Mouse (Mus musculus): ENCODE measurements around the gene Banf2.

Gene Banf2

DNA sequence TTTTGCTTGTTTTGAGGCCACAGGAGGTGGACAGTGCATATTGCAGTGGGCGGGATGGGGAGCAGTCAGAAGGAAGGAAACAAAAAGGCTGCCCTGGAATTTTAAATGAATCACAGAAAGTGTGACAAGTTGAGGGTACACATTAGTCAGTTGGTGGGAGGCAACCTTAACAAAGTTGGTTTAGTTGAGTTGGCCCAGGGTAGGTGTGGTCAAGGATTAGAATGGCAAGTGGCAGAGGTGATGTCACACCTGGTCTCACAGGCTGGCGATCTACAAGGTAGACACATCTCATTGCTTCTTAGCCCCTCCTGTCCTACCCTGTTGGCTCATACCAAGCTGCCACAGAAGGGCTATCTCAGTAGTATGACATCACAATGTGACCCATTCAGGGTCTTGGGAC, at the start of gene Banf2:
Gene Banf2, plus strand, starts transcription at position 396 of the 400 bp plus-strand sequence.
- ATAC-seq (ENCODE audit: insufficient number of reproducible peaks, low FRiP score, low TSS enrichment): no peak

DNA sequence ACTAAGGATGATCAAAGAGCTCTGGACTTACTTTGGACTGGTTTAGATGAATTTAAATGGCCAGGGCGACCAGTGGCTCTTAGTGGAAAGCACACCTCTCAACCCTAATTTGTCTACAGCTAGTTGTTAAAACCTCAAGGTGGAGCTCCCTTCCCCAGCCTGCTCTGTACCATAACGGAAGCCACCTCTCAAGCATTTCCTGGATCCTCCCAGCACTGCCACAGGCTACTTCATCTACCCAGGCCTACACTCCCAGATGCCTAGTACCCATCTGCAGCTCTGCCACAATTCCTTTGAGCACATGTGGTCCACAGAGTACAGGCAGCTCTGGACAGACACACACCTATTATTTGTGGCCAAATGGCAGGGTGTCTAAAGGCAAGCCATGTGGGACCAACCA, 49.4 kb upstream of the Banf2 start:
- no peak for ATAC-seq (ENCODE audit: insufficient number of reproducible peaks, low FRiP score, low TSS enrichment)

DNA sequence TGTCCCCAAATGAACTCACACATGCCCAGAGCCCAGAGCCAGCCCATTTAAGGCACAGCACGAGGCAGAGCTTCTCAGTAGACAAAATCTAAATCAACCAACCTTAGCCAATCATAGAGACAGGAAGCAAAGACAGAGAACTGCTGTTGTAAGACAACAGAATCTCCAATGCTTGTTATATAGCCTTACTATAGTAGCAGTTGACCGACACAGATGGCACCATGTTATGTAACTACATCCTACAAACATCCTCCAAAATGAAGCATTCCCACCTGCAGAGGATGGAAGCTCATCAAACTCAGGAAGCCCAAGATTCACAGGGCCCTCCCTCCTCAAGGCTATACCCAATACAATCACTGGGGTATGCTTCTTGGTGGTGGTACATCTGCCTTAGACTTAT, 45.4 kb upstream of the Banf2 start:
- peak; percentile 43; the same call in 1 of the 2 replicates for ATAC-seq (ENCODE audit: insufficient number of reproducible peaks, low FRiP score, low TSS enrichment)

DNA sequence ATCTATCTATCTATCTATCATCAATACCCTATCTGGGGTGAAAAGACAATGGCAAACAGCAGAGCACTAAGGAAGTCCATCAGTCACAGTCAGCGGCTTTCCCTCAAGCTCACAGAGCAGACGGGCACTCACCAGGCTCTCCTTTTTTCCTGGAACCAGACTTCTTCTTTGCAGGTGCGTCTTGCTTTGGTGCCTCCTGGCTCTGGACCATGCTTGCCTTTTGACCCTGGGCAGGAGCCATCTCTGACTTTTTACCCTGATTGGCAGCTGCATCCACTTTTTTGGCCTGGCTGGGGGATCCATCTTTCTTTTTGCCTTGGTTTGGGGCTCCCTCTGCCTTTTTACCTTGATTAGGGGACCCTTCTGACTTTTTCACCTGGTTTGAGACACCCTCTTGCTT, 44.8 kb upstream of the Banf2 start:
- no peak for ATAC-seq (ENCODE audit: insufficient number of reproducible peaks, low FRiP score, low TSS enrichment)

DNA sequence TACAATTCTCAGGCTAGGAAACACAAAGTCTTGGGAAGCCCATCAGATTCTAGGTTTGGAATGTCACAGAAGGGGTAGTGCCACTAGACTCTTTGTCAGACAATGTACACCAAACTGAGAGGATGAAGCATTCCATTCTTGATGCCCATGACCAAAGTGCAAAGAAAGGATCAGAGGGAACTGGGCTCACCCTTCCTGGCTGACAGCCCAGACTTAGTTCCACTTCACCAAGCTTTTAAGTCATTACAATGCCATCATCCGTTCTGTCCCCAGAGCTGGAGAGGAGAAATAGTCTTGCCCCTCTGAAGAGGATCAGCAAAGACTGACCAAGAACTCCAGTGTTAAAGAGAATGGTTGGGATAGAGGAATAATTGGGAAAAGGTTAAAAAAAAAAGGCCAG, 41.9 kb upstream of the Banf2 start:
- no peak for ATAC-seq (ENCODE audit: insufficient number of reproducible peaks, low FRiP score, low TSS enrichment)

DNA sequence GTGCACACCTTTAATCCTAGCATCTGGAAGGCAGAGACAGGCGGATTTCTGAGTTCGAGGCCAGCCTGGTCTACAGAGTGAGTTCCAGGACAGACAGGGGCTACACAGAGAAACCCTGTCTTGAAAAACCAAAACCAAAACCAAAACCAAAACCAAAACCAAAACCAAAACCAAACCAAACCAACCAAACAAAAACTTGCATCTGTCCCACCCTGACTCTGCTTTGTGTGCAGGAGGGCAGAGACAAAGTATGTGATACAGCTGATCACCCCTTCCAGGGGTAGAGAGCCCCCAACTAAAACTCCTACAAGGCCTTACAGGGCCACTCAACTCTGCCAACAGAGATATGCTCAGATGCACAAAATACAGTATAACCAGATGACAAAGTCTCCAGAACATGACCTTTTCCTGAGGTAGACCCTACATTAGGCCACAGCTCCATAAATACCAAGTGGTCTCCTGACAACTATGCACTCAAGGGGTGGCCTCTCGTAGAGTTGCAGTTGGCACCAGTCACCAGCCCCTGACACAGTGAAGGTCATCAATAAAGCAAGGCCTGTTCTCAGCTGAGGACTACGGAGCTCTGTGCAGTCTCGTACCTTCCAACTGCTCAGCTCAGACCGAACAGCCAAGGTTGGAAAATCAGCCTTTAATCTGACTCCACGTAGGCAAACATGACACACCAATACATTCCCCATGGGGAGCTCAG, 40.7 kb upstream of the Banf2 start:
- no peak for ATAC-seq (ENCODE audit: insufficient number of reproducible peaks, low FRiP score, low TSS enrichment)

DNA sequence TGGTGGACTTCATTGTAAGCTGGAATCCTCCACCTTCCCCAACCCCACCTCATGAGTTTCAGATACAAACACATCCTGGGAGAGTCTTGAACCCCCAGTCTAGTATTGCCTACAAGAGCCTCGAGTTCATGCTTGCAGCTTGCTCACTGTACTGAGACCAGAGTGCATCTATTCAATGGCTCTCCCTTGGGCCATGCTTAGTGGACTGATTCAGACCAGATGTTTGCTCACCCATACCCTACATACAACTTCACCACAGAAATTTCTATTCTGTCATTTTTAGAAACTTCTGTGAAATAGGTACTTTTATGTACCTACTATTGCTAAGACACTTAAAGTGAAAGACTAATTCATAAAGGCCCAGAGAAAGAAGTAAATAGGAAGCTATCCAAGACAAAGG, 39.9 kb upstream of the Banf2 start:
- ATAC-seq (ENCODE audit: insufficient number of reproducible peaks, low FRiP score, low TSS enrichment): no peak

GRCm38 (mm10) chr2:144002229-144002984, 30.5 kb upstream of the Banf2 start:
- no peak for ATAC-seq (ENCODE audit: insufficient number of reproducible peaks, low FRiP score, low TSS enrichment)

- no peak for ATAC-seq (ENCODE audit: insufficient number of reproducible peaks, low FRiP score, low TSS enrichment)
Observed at GRCm38 (mm10) chr2:144003544-144003943, 29.3 kb upstream of the Banf2 start.

GRCm38 (mm10) chr2:144005166-144005955, 27.5 kb upstream of the Banf2 start:
- no peak for ATAC-seq (ENCODE audit: insufficient number of reproducible peaks, low FRiP score, low TSS enrichment)

DNA sequence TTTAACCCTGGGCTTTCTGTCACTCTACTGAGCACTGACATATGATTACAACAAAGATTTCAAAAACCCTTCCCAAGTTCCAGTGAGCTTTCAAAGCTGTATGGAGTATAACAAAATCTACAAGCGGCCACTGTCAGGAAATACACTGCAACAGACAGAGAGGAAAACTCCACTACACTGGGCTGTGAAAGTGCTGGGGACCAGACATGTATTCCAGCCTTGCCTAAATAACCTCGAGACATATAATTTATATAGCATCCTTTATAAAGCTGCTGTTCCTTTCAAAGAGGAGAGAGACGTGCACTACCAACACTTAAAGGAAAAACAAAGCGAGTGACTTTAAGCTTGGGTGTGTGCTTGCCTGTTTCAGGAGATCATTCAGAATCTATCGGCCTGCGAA, 26.2 kb upstream of the Banf2 start:
- ATAC-seq (ENCODE audit: insufficient number of reproducible peaks, low FRiP score, low TSS enrichment): no peak

DNA sequence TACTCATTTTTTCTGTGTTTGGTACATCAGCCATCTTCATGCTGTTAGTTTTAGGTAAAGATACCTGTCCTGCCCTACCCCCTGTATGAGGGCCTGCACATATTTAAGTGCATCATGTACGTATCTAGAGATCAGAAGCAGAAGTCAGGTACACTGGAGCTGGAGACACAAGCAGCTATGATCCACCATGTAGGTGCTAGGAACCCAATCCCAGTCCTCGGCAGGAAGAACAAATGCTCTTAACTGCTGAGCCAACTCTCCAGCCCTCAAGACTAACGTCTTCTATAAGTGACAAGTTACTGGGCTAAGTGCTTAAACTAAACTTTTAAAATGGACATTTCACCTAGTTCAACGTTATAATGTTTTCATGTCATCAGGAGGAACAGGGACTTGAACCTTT, 25.6 kb upstream of the Banf2 start:
- ATAC-seq (ENCODE audit: insufficient number of reproducible peaks, low FRiP score, low TSS enrichment): no peak

DNA sequence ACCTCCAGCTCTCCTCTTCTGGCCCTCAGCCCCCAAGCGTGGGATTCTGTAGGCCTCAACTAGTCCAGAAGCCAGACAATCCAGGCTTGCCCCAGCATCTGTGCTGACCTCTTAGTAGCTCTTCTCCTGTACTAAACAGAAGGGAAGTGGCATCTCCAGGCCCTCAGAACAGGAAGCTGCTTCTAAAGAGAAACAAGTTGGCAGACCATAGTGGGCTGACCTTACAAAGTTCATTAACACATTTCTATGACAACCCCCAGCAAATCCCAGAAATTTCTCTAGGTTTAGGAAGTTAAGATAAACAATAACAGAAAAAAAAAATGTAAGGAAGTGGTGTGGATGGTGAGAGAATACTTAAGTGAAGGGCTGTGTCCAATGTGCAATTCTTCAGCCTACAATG, 23.8 kb upstream of the Banf2 start:
- no peak for ATAC-seq (ENCODE audit: insufficient number of reproducible peaks, low FRiP score, low TSS enrichment)

DNA sequence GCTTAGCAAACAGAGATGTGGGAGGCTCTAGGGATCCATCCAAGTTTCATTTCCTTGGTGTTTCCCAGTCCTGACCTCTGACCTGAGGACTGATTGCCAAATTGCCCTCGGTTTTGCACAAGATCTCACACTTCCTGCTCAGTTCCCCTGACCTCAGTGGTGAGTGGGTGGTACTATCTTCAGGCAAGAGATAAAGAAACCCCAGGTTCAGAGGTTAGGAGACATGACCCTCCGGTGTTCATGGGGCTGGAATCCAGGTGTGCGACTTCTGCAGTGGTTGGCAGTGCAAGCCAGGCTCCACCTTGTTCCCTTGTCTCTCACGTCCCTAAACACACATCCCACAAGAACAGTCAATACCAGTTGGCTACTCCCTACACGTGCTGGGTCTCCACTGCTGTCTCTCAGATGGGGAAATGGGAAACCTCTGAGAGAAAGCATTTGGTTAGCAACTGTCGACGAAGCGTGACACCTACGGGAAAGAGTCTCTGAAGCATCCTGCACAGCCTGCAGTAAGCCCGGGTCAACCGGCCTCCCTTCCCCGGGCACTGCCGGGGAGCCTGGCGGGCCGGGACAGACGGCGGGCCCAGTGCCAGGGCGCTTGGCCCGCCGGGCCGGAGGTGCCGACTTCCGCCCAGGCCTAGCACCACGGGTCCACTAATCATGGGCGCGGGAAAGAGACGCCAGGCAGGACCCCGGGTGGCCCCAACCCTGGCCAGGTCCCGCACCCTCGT, 23.1 kb upstream of the Banf2 start:
- ATAC-seq (ENCODE audit: insufficient number of reproducible peaks, low FRiP score, low TSS enrichment): 0 out of 2 replicates have a peak, but pooled peaks have one; percentile 3

GRCm38 (mm10) chr2:144010282-144011044, 22.4 kb upstream of the Banf2 start:
- ATAC-seq (ENCODE audit: insufficient number of reproducible peaks, low FRiP score, low TSS enrichment): 0 out of 2 replicates have a peak, but pooled peaks have one; percentile 7

DNA sequence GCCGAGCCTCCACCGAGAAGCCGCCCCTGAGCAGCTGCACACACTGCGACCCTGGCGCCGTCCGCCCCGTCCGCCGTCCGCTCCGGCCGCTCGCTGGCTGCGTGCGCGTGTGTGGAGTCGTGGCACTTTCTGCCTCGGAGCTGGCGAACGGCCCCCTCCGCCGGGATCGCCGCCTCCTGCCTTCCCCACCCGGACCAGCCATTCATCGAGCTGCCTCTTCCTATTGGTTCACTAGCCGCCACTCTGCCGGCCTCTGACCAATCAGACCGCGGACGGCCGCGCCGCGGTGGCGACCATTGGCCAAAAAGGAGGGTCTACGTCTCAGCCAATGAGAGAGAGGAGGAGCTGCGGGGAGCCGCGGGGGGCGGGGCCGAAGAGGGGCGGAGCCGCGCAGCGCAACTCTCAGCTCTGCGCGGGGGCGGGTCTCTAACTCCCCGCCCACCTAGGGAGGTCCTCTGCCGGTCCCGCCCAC, 21.7 kb upstream of the Banf2 start, which contains the start of gene Rrbp1:
Gene Rrbp1, minus strand, starts transcription at position 184 of the 472 bp plus-strand sequence.
- peak; percentile 97 for ATAC-seq (ENCODE audit: insufficient number of reproducible peaks, low FRiP score, low TSS enrichment)

- ATAC-seq (ENCODE audit: insufficient number of reproducible peaks, low FRiP score, low TSS enrichment): no peak
Observed at GRCm38 (mm10) chr2:144014051-144014450, 18.8 kb upstream of the Banf2 start.

GRCm38 (mm10) chr2:144014481-144014880, 18.4 kb upstream of the Banf2 start:
- ATAC-seq (ENCODE audit: insufficient number of reproducible peaks, low FRiP score, low TSS enrichment): no peak

DNA sequence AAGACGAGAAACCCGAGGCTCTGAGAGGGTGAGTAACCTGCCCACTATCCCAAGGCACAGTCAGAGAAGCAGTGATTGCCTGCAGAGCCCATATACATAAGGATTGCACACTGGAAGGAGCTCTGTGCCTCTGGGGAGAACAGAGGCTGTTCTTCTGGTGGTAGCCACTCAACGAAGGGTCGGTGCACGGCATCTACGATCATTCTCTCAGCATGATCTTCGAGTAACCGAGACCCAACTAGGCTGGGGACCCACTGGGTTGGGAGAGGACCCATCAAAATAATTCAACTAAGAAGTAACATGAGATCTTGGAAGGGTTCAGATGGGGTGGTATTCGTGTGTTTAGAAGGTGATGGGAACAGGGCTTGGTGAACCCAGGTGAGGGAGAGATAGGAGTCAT, 17.0 kb upstream of the Banf2 start:
- no peak for ATAC-seq (ENCODE audit: insufficient number of reproducible peaks, low FRiP score, low TSS enrichment)

All from cerebellum, adult (tissue).